Mouse (Mus musculus) midbrain, postnatal 0 days (tissue): ENCODE data around the gene Slc25a45. TPM values are rescaled to one million over a fixed set of nuclear protein-coding genes. Genes with fewer than 3 reads are reported as not detected.

Experiments
- ATAC-seq: fragments of 200-750 bp; cut with Nextera tagmentation; 2 replicates; pipeline ENCODE4 v1.8.0; 2017; ENCODE audit warnings: moderate number of reproducible peaks, mild to moderate bottlenecking, moderate TSS enrichment, moderate library complexity; ENCODE audit not compliant: low FRiP score
- DNase-seq: peaks from one replicate; pipeline ENCODE4 v3.0.0-alpha.2; 2015; ENCODE audit warnings: low spot score
- H3K27ac ChIP-seq: fragments of 300-500 bp; sonication (generic); 2 replicates; pipeline ENCODE4 v1.5.1; 2014; ENCODE audit warnings: low read depth, mild to moderate bottlenecking, low read length, mixed read lengths
- H3K27me3 ChIP-seq: fragments of 300-500 bp; sonication (generic); 2 replicates; pipeline ENCODE4 v1.6.1; 2014; ENCODE audit warnings: low read length, control low read depth, mixed read lengths; ENCODE audit not compliant: insufficient read depth
- H3K36me3 ChIP-seq: fragments of 300-500 bp; sonication (generic); 2 replicates; pipeline ENCODE4 v1.6.1; 2014; ENCODE audit warnings: low read length, control low read depth, mixed read lengths; ENCODE audit not compliant: insufficient read depth
- H3K4me1 ChIP-seq: fragments of 300-500 bp; sonication (generic); 2 replicates; pipeline ENCODE4 v1.6.1; 2014; ENCODE audit warnings: mild to moderate bottlenecking, control low read depth, antibody characterized with exemption, low read length, mixed read lengths; ENCODE audit not compliant: insufficient read depth
- H3K4me2 ChIP-seq: fragments of 300-500 bp; sonication (generic); 2 replicates; pipeline ENCODE4 v1.6.1; 2014; ENCODE audit warnings: low read depth, mild to moderate bottlenecking, low read length, mixed read lengths; ENCODE audit not compliant: poor library complexity, severe bottlenecking
- H3K4me3 ChIP-seq: fragments of 300-500 bp; sonication (generic); 2 replicates; pipeline ENCODE4 v1.5.1; 2014; ENCODE audit warnings: low read depth, mild to moderate bottlenecking, low read length, moderate library complexity
- H3K9ac ChIP-seq: fragments of 300-500 bp; sonication (generic); replicated peaks from 2 replicates; pipeline ENCODE4 v1.6.1; 2014; ENCODE audit warnings: mild to moderate bottlenecking, low read length, moderate library complexity, mixed read lengths; ENCODE audit not compliant: poor library complexity, severe bottlenecking
- H3K9me3 ChIP-seq: fragments of 300-500 bp; sonication (generic); 2 replicates; pipeline ENCODE4 v1.6.1; 2016; ENCODE audit warnings: low read length, control low read depth
- CTCF ChIP-seq: IDR thresholded peaks from 2 replicates; pipeline ENCODE4 v1.5.1; 2016; ENCODE audit warnings: antibody characterized with exemption, mild to moderate bottlenecking
- WGBS: fragments of 180-500 bp; shearing (Covaris S2); extraction: QIAGEN DNeasy Blood & Tissue Kit; methylation state at CpG from one replicate; pipeline ENCODE4 v1.1.7; 2014; 5-methylcytosine and 5-hydroxymethylcytosine counted together
- polyA plus RNA-seq: library from polyadenylated mRNA; unstranded; fragments of >200 nt; fragmentation: Nextera tagmentation; extraction: Ambion mirVana; gene quantifications from 2 replicates; pipeline ENCODE4 v1.2.1, GENCODE M21; 2015
- total RNA-seq: library from RNA; depleted of rRNA; stranded (reverse); fragments of >200 nt; gene quantifications from 2 replicates; pipeline ENCODE4 v1.2.3, GENCODE M21; 2014

The Slc25a45 gene
- total and polyA plus RNA-seq, 2 experiments from 2014 or later: 2.1 to 3.7 TPM

DNA sequence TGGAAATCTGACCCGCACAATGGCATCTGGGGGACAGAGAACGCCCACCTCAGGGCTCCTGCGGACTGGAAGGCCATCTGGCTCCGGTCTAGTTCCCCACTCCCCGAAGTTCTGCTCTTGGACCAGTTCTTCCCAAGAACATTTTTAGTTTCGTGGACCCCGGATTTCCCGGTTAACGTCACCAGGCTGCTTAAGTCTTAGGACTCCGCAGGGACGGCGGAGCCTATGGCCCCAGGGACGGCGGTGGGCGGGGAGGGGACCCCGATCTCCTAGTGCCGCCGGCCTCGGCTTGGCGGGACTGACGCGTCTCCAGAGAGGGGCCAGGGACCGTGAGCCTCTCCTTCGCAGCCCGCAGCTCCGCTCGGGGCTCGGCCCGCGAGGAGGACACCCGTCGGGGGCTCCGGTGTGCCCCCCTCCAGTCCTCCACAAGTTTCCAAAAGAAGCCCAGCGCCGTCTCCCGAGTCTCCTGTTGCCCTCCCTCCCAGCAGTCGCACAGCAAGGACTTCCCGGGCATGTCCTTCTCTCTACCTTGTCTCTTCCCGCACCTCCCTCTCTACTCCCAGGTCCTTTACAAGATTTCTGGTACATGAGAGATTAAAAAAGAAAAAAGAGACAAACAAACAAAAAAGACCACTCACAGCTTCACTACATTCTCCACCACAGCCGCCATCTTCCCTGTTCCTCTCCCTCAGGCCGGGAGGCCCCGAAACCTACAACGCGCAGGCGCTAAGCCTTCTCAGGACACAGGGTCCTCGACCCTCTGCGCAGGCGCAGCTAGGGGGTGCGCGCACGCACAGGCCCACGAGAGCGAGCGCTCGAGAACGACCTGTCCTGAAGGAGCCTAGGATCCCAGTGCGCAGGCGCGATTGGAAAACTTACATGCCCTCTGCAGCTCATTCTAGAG, 34.7 kb downstream of the Slc25a45 start:
- no peaks in the 10 kb centered on the region for H3K27me3 ChIP-seq
- DNase-seq (peak; percentile 100), ATAC-seq (peak; percentile 93)
- peak; percentile 55 for TF ChIP-seq CTCF
- WGBS: under 1% methylated on average over 59 of the region's 59 CpGs
- H3K4me1 ChIP-seq: peaks cover 21% of the 10 kb centered on the region; the same call in 1 of the 2 replicates
- H3K36me3 ChIP-seq: peaks cover 11% of the 10 kb centered on the region
- peak overlapping the region; percentile 89 for H3K27ac ChIP-seq
- H3K4me3 ChIP-seq: peak overlapping the region; percentile 99
- peak overlapping the region; percentile 93 for H3K4me2 ChIP-seq
- H3K9me3 ChIP-seq: no peaks in the 10 kb centered on the region
- H3K9ac ChIP-seq: peak overlapping the region; percentile 90

DNA sequence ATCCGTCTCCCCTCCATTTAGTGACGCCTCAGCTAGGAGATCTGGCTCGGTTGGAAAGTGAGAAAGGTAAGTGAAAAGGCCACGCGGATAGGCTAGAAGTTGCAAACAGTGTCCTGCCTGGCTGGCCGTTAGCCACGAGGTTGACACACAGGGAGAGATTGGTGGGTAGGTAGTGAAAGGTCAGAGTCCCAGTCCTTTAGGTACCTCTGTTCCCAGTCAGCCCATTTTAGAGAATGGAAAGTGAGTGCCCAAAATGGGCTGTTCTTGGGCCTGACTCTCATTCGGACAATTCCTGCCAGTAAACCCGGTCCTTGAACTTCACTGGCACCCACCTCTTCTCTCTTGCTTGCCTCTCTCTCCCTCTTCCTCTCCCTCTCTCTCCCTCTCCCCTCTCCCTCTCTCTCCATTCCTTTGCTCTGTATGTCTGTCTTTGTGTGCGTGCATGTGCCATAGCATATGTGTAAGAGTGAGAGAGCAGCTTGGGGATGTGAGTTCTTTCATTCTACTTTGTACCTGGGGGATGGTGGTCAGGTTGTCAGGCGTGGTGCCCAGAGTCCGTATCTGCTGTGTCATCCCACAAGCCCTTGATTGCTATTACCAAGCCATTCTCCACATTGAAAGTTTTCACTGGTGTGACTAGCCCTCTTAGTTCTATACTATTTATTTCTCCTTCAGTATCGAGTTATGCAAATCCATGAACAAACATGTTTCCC, 35.6 kb downstream of the Slc25a45 start, which contains the start of gene Dpf2:
Dpf2 (minus strand) TSS at position 4 of the 713 bp plus-strand sequence.
- H3K4me1 ChIP-seq: peaks cover 21% of the 10 kb centered on the region; the same call in 1 of the 2 replicates
- H3K9ac ChIP-seq: peak within 1 kb of the TSS; percentile 90
- peak within 1 kb of the TSS; percentile 99 for H3K4me3 ChIP-seq
- no peaks in the 10 kb centered on the region for H3K9me3 ChIP-seq
- peaks cover 19% of the 10 kb centered on the region for H3K36me3 ChIP-seq
- no peaks in the 10 kb centered on the region for H3K27me3 ChIP-seq
- peak within 1 kb of the TSS; percentile 93 for H3K4me2 ChIP-seq
- WGBS: 24% methylated on average over 13 of the region's 13 CpGs
- TF ChIP-seq CTCF: no peak
- DNase-seq (no peak), ATAC-seq (peak; percentile 53)
- peak within 1 kb of the TSS; percentile 89 for H3K27ac ChIP-seq

DNA sequence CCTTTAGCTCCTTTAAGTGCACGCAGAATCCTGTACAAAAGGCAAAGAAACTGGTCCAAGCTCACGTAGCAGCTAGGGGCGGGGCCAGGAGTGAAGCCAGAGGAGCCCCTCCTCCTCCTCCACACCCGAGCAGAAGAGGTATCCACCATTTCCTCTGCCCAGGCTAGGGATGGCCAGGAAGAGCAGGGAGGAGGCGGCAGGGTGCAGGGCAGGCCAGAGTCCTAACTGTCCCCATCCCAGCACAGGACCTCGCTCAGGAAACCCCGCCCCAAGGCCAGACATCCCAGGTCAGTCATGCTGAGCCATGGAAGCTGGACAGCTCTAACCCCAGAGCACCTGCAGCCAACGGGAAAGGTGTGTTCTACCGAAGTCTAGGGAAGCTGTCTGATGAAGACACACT, 44.1 kb downstream of the Slc25a45 start:
- 21% methylated on average over 9 of the region's 9 CpGs for WGBS
- H3K4me2 ChIP-seq: peak overlapping the region; percentile 20
- DNase-seq (no peak), ATAC-seq (no peak)
- no peak overlapping the region for H3K4me3 ChIP-seq
- H3K9ac ChIP-seq: 0 out of 2 replicates have a peak overlapping the region, but pooled peaks have one; percentile 24
- H3K27me3 ChIP-seq: no peaks in the 10 kb centered on the region
- peaks cover 21% of the 10 kb centered on the region for H3K36me3 ChIP-seq
- no peak overlapping the region for H3K27ac ChIP-seq
- H3K9me3 ChIP-seq: no peaks in the 10 kb centered on the region
- H3K4me1 ChIP-seq: no peaks in the 10 kb centered on the region; the same call in 1 of the 2 replicates
- no peak for TF ChIP-seq CTCF

DNA sequence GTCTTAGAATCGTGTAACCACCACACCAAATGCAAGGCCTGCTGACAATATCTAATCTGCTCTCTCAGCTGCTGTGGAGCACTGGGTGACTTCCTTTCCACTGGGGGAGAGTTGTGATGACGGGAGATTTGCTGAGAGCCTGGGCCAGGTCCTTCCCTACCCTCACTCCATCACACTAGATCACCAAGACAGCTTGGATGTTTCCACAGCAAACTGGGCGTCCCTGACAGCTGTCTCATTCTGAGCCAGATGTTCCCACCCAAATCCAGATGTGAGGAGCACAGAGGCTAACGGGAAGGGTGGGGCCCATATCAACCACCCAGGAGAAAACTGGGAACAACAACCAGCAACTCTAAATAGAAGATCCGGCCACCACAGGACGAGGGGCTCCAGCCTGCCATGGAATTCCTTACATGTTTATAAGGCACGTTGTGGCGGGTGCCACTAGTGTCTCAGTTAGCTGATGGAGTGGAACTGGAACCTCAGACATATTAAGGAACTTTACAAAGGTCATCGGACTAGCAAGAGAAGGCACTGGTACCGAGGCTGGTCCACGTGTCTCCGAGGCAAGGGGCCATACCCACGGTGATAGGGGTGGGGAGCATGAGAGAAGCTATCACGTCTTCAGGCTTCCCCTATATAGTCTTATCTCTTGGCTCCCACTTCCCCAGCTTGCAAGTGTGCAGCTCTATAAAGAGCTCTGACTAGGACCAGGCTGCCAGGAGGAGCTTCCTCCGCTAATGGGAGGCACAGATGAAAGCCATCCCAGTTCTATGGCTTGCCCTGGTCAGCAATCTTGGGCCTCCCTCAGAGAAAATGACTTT, 44.7 kb downstream of the Slc25a45 start:
- peaks cover 15% of the 10 kb centered on the region for H3K36me3 ChIP-seq
- no peak for DNase-seq
- ATAC-seq: no peak
- no peaks in the 10 kb centered on the region for H3K9me3 ChIP-seq
- H3K27me3 ChIP-seq: no peaks in the 10 kb centered on the region
- H3K4me1 ChIP-seq: no peaks in the 10 kb centered on the region; the same call in 1 of the 2 replicates
- no peak for TF ChIP-seq CTCF
- H3K27ac ChIP-seq: no peak overlapping the region
- no peak overlapping the region for H3K4me3 ChIP-seq
- 0 out of 2 replicates have a peak overlapping the region, but pooled peaks have one; percentile 24 for H3K9ac ChIP-seq
- 77% methylated on average over 15 of the region's 15 CpGs for WGBS
- H3K4me2 ChIP-seq: peak overlapping the region; percentile 20

DNA sequence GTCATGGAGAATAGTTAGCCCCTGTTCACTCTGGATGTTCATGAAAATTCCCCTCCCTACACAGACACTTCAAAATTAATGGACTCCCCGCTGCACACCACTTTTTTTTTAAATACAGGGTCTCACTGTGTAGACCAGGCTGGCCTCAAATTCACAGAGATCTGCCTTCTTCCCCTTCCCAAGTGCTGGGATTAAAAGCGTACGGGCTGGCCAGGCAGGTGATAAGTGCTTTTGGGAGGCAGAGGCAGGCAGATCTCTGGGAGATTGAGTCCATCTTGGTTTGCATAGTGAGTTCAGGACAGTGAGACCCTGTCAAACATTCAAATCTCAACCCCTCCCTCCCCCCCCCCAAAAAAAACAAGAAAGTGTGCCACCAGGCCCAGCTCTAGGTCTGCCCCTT, 45.4 kb downstream of the Slc25a45 start:
- Histone ChIP-seq H3K4me2 (no peak overlapping the region), H3K27me3 (no peaks in the 10 kb centered on the region), H3K9me3 (no peaks in the 10 kb centered on the region), H3K4me3 (no peak overlapping the region), H3K27ac (no peak overlapping the region), H3K9ac (no peak overlapping the region), H3K36me3 (peaks cover 9% of the 10 kb centered on the region), H3K4me1 (no peaks in the 10 kb centered on the region; the same call in 1 of the 2 replicates)
- no peak for DNase-seq
- WGBS: 92% methylated on average over 3 of the region's 3 CpGs
- ATAC-seq: no peak
- TF ChIP-seq CTCF: no peak
